Mouse (Mus musculus): ENCODE data around the gene Wwox. TPM values are rescaled to one million over a fixed set of nuclear protein-coding genes. Genes with fewer than 3 reads are reported as not detected.

Wwox gene
- total RNA-seq, 2 experiments from 2014 or later, result 11.4 to 13.4 TPM

GRCm38 (mm10) chr8:114847666-114848065 lies 408.2 kb downstream of the Wwox start:
- no peak for DNase-seq (ENCODE audit: low spot score in 2 of 2)

GRCm38 (mm10) chr8:114849461-114849860 lies 410.0 kb downstream of the Wwox start:
- no peak for DNase-seq (ENCODE audit: low spot score in 2 of 2)

- DNase-seq (ENCODE audit: low spot score in 2 of 2), result no peak
Measured at GRCm38 (mm10) chr8:114850014-114850870, 410.8 kb downstream of the Wwox start.

- DNase-seq (ENCODE audit: low spot score in 2 of 2), result no peak
Measured at GRCm38 (mm10) chr8:114853765-114854164, 414.3 kb downstream of the Wwox start.

GRCm38 (mm10) chr8:114855833-114856232 lies 416.4 kb downstream of the Wwox start:
- no peak for DNase-seq (ENCODE audit: low spot score in 2 of 2)

- no peak for DNase-seq (ENCODE audit: low spot score in 2 of 2)
Measured at GRCm38 (mm10) chr8:114865911-114866310, 426.5 kb downstream of the Wwox start.

GRCm38 (mm10) chr8:114869321-114869720 lies 429.9 kb downstream of the Wwox start:
- no peak for DNase-seq (ENCODE audit: low spot score in 2 of 2)

GRCm38 (mm10) chr8:114870410-114870809 lies 431.0 kb downstream of the Wwox start:
- DNase-seq (ENCODE audit: low spot score in 2 of 2), result no peak

- no peak for DNase-seq (ENCODE audit: low spot score in 2 of 2)
Measured at GRCm38 (mm10) chr8:114872491-114872890, 433.0 kb downstream of the Wwox start.

- no peak for DNase-seq (ENCODE audit: low spot score in 2 of 2)
Measured at GRCm38 (mm10) chr8:114875161-114875560, 435.7 kb downstream of the Wwox start.

GRCm38 (mm10) chr8:114876161-114876611 lies 436.7 kb downstream of the Wwox start:
- DNase-seq (ENCODE audit: low spot score in 2 of 2), result no peak

GRCm38 (mm10) chr8:114876696-114877206 lies 437.3 kb downstream of the Wwox start:
- DNase-seq (ENCODE audit: low spot score in 2 of 2), result no peak

- DNase-seq (ENCODE audit: low spot score in 2 of 2), result no peak
Measured at GRCm38 (mm10) chr8:114877234-114877633, 437.8 kb downstream of the Wwox start.

GRCm38 (mm10) chr8:114878449-114879276 lies 439.2 kb downstream of the Wwox start:
- no peak for DNase-seq (ENCODE audit: low spot score in 2 of 2)

GRCm38 (mm10) chr8:114879277-114879568 lies 439.8 kb downstream of the Wwox start:
- DNase-seq (ENCODE audit: low spot score in 2 of 2), result no peak

- DNase-seq (ENCODE audit: low spot score in 2 of 2), result no peak
Measured at GRCm38 (mm10) chr8:114879678-114880077, 440.2 kb downstream of the Wwox start.

- no peak for DNase-seq (ENCODE audit: low spot score in 2 of 2)
Measured at GRCm38 (mm10) chr8:114880475-114881135, 441.1 kb downstream of the Wwox start.

- DNase-seq (ENCODE audit: low spot score in 2 of 2), result no peak
Measured at GRCm38 (mm10) chr8:114881891-114882401, 442.5 kb downstream of the Wwox start.

- no peak for DNase-seq (ENCODE audit: low spot score in 2 of 2)
Measured at GRCm38 (mm10) chr8:114882504-114882903, 443.0 kb downstream of the Wwox start.

GRCm38 (mm10) chr8:114882936-114883606 lies 443.6 kb downstream of the Wwox start:
- no peak for DNase-seq (ENCODE audit: low spot score in 2 of 2)

- no peak for DNase-seq (ENCODE audit: low spot score in 2 of 2)
Measured at GRCm38 (mm10) chr8:114883967-114884366, 444.5 kb downstream of the Wwox start.
